ENCODE assay signal across 11 mouse cellular contexts in the genomic region with DNA sequence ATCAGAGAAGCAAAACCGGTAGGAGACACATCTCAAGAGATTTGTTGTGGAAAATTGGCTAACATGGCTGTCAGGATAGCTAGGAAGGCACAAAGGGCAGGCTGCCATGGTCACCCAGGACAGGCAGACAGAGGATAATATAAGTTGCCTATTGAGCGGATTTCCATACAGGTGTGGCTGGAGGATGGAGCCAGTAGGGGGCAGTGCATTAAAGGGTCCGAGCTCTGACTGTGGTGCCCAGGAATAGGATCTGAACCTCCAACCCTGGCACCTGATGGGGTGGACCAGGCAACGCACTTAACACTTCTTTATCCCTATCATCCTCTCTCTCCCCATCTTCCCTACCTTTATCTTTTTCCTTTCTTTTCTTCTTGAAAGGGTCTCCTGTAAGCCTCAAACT. TPM values are rescaled to one million over a fixed set of nuclear protein-coding genes. Genes with fewer than 3 reads are reported as not detected.
DNase-seq lines count a peak whose midpoint lies in the region; ATAC-seq and TF ChIP-seq lines count a peak whose summit lies in the region.
"Had no signal": no experiment of that assay in that cellular context is flagged by ENCODE, and none has a peak within 500 bp of the region (broad histone marks: within the 10 kb centered on the region; RNA-seq: fewer than 3 reads in every experiment).

No protein-coding gene starts in this region.

- ATAC-seq in heart, postnatal 0 days (ENCODE audit: insufficient read depth, low read depth), result no peak
- no peak for ATAC-seq in intestine, embryonic 15.5 days

- WGBS in heart, postnatal 0 days, result 21% methylated on average over 4 of the region's 4 CpGs
- 31% methylated on average over 4 of the region's 4 CpGs for WGBS in heart, embryonic 10.5 days
- WGBS in limb, embryonic 10.5 days, result 37% methylated on average over 4 of the region's 4 CpGs
- 55% methylated on average over 4 of the region's 4 CpGs for WGBS in intestine, embryonic 15.5 days

- no peak overlapping the region for H3K27ac ChIP-seq in heart, postnatal 0 days (ENCODE audit: low read depth)
- H3K27ac ChIP-seq in heart, embryonic 10.5 days, result no peak overlapping the region
- H3K27ac ChIP-seq in limb, embryonic 10.5 days, result no peak overlapping the region
- H3K27ac ChIP-seq in intestine, embryonic 15.5 days, result no peak overlapping the region
- H3K27ac ChIP-seq: embryonic facial prominence, embryonic 12.5 days; limb, embryonic 12.5 days had no signal

- no peaks in the 10 kb centered on the region for H3K27me3 ChIP-seq in heart, postnatal 0 days (ENCODE audit: control insufficient read depth, insufficient read depth, low read length)
- no peaks in the 10 kb centered on the region for H3K27me3 ChIP-seq in heart, embryonic 10.5 days (ENCODE audit: insufficient read depth, poor library complexity, severe bottlenecking)
- H3K27me3 ChIP-seq in limb, embryonic 10.5 days (ENCODE audit: low read depth, poor library complexity, severe bottlenecking), result no peaks in the 10 kb centered on the region
- no peaks in the 10 kb centered on the region for H3K27me3 ChIP-seq in intestine, embryonic 15.5 days (replicated peaks)
- H3K27me3 ChIP-seq: embryonic facial prominence, embryonic 12.5 days had no signal

- intact Hi-C loops in gastrocnemius, postnatal 14 days (cut with DNase I; ENCODE audit: low total_unique reads), result loop anchor here (5.0 kb wide), 1 partner anchor 301 kb away; no protein-coding TSS in a partner anchor

- TF ChIP-seq EP300 in heart, postnatal 0 days (IDR thresholded peaks at IDR 0.05; ENCODE audit: low read depth), result no peak

- no peaks in the 10 kb centered on the region for H3K36me3 ChIP-seq in heart, postnatal 0 days (replicated peaks; ENCODE audit: control insufficient read depth, insufficient read depth, low read length)
- H3K36me3 ChIP-seq in heart, embryonic 10.5 days, result no peaks in the 10 kb centered on the region
- H3K36me3 ChIP-seq in limb, embryonic 10.5 days, result no peaks in the 10 kb centered on the region
- no peaks in the 10 kb centered on the region for H3K36me3 ChIP-seq in intestine, embryonic 15.5 days
- H3K36me3 ChIP-seq: embryonic facial prominence, embryonic 12.5 days; limb, embryonic 12.5 days had no signal

- no peaks in the 10 kb centered on the region for H3K9me3 ChIP-seq in heart, postnatal 0 days (replicated peaks; ENCODE audit: control insufficient read depth, low read length)
- no peaks in the 10 kb centered on the region for H3K9me3 ChIP-seq in heart, embryonic 10.5 days
- no peaks in the 10 kb centered on the region for H3K9me3 ChIP-seq in limb, embryonic 10.5 days (replicated peaks)
- no peaks in the 10 kb centered on the region for H3K9me3 ChIP-seq in intestine, embryonic 15.5 days
- H3K9me3 ChIP-seq: embryonic facial prominence, embryonic 12.5 days; limb, embryonic 12.5 days had no signal

- no peak for DNase-seq in heart, postnatal 0 days (ENCODE audit: low spot score)
- DNase-seq in heart, embryonic 10.5 days (ENCODE audit: low spot score), result no peak
- DNase-seq in thymus, postnatal 0 days (ENCODE audit: low spot score), result peak; percentile 5
- DNase-seq in thymus, adult 18-20 months, result no peak
- DNase-seq in limb, embryonic 10.5 days (ENCODE audit: low spot score), result peak; percentile 42
- DNase-seq in yolk sac, embryonic 10.5 days (ENCODE audit: low spot score), result no peak
- no peak for DNase-seq in gastrocnemius, postnatal 14 days

- H3K4me2 ChIP-seq in heart, postnatal 0 days (ENCODE audit: low read depth, low read length), result no peak overlapping the region
- H3K4me2 ChIP-seq in intestine, embryonic 15.5 days (replicated peaks), result no peak overlapping the region
- H3K4me2 ChIP-seq: embryonic facial prominence, embryonic 12.5 days; limb, embryonic 12.5 days had no signal

- H3K4me1 ChIP-seq in heart, postnatal 0 days (ENCODE audit: control insufficient read depth, insufficient read depth), result no peaks in the 10 kb centered on the region
- H3K4me1 ChIP-seq in heart, embryonic 10.5 days, result no peaks in the 10 kb centered on the region
- H3K4me1 ChIP-seq in limb, embryonic 10.5 days, result no peaks in the 10 kb centered on the region
- 0 out of 2 replicates have a peak, but pooled peaks cover 3% of the 10 kb centered on the region for H3K4me1 ChIP-seq in intestine, embryonic 15.5 days (replicated peaks)
- H3K4me1 ChIP-seq: embryonic facial prominence, embryonic 12.5 days; limb, embryonic 12.5 days had no signal

- H3K4me3 ChIP-seq in heart, postnatal 0 days (ENCODE audit: low read depth, low read length), result no peak overlapping the region
- H3K4me3 ChIP-seq in heart, embryonic 10.5 days, result no peak overlapping the region
- no peak overlapping the region for H3K4me3 ChIP-seq in limb, embryonic 10.5 days
- no peak overlapping the region for H3K4me3 ChIP-seq in intestine, embryonic 15.5 days (replicated peaks)
- H3K4me3 ChIP-seq: embryonic facial prominence, embryonic 12.5 days; limb, embryonic 12.5 days; myocyte had no signal

- no peak overlapping the region for H3K9ac ChIP-seq in heart, postnatal 0 days (replicated peaks; ENCODE audit: low read depth, low read length)
- H3K9ac ChIP-seq in intestine, embryonic 15.5 days, result no peak overlapping the region
- H3K9ac ChIP-seq: embryonic facial prominence, embryonic 12.5 days; limb, embryonic 12.5 days had no signal

- TF ChIP-seq CTCF in heart, postnatal 0 days (IDR thresholded peaks at IDR 0.05; ENCODE audit: low read depth), result peak; percentile 34

RNA-seq across cellular contexts. Expression of gene Tcf21, which starts 38.5 kb away (rescaled TPM):
- total RNA-seq in heart, postnatal 0 days (2014; rRNA removed; ENCODE audit: low replicate concordance), result 17.9 and 21.9 TPM in 2 replicates
- 56.0 and 56.9 TPM in 2 replicates for polyA plus RNA-seq in heart, postnatal 0 days (2015; fragmentation: Nextera tagmentation; extraction: Ambion mirVana)
- polyA plus RNA-seq in heart, embryonic 10.5 days (2016; fragmentation: Nextera tagmentation; extraction: Ambion mirVana), result 64.0 and 75.4 TPM in 2 replicates
- polyA plus RNA-seq in thymus, postnatal 0 days (2015; fragmentation: Nextera tagmentation; extraction: Ambion mirVana), result 0.82 and 0.94 TPM in 2 replicates
- polyA plus RNA-seq in limb, embryonic 10.5 days (2016; fragmentation: Nextera tagmentation; extraction: Ambion mirVana), result 0.71 and 2.7 TPM in 2 replicates
- polyA plus RNA-seq in intestine, embryonic 15.5 days (2015; fragmentation: Nextera tagmentation; extraction: Ambion mirVana), result 151 and 186 TPM in 2 replicates
- total RNA-seq in gastrocnemius, postnatal 14 days (2021), result not detected
- polyA plus RNA-seq: myocyte had no signal

RNA-seq across cellular contexts. Expression of gene Tbpl1, which starts 49.7 kb away (rescaled TPM):
- total RNA-seq in heart, postnatal 0 days (2014; rRNA removed; ENCODE audit: low replicate concordance), result 8.2 and 22.4 TPM in 2 replicates
- polyA plus RNA-seq in heart, postnatal 0 days (2015; fragmentation: Nextera tagmentation; extraction: Ambion mirVana), result 31.2 and 37.0 TPM in 2 replicates
- 46.8 and 58.0 TPM in 2 replicates for polyA plus RNA-seq in heart, embryonic 10.5 days (2016; fragmentation: Nextera tagmentation; extraction: Ambion mirVana)
- polyA plus RNA-seq in thymus, postnatal 0 days (2015; fragmentation: Nextera tagmentation; extraction: Ambion mirVana), result 70.5 and 74.2 TPM in 2 replicates
- 73.3 and 78.9 TPM in 2 replicates for polyA plus RNA-seq in limb, embryonic 10.5 days (2016; fragmentation: Nextera tagmentation; extraction: Ambion mirVana)
- polyA plus RNA-seq in intestine, embryonic 15.5 days (2015; fragmentation: Nextera tagmentation; extraction: Ambion mirVana), result 47.7 and 54.8 TPM in 2 replicates
- 10 to 100 TPM; 17.6 to 20.4 TPM for total RNA-seq in gastrocnemius, postnatal 14 days (2021)

Comparison
In these comparisons a context has a peak if more than half of its experiments do, and no peak if none do; other contexts are left out.
1. DNase-seq: peak in thymus, postnatal 0 days (single experiment) and limb, embryonic 10.5 days (single experiment); none in heart, postnatal 0 days (single experiment), heart, embryonic 10.5 days (single experiment), thymus, adult 18-20 months (0 of 2), yolk sac, embryonic 10.5 days (single experiment) and gastrocnemius, postnatal 14 days (single experiment).
2. RNA of gene Tcf21, which starts 38.5 kb away (polyA plus RNA-seq): 151 to 186 TPM in intestine, embryonic 15.5 days, 64.0 to 75.4 TPM in heart, embryonic 10.5 days and 56.0 to 56.9 TPM in heart, postnatal 0 days; 0.82 to 0.94 TPM in thymus, postnatal 0 days and 0.71 to 2.7 TPM in limb, embryonic 10.5 days; every median in the first group is over 10 times any median in the second.